Mouse (Mus musculus) regulatory T cell (primary cell): Measurements from ENCODE around the gene Chchd5.

ENCODE experiments used
- in situ Hi-C: fragments of 300-600 bp; cut with MboI, MseI; formaldehyde crosslinking; loops from one replicate; pipeline ENCODE4 v1.15.1; 2025; ENCODE audit warnings: high pct_unique_total_duplicates

Gene Chchd5

GRCm38 (mm10) chr2:129150386-129150785 is 20.9 kb downstream of the Chchd5 start:
- in situ Hi-C loops = no loop called here

DNA sequence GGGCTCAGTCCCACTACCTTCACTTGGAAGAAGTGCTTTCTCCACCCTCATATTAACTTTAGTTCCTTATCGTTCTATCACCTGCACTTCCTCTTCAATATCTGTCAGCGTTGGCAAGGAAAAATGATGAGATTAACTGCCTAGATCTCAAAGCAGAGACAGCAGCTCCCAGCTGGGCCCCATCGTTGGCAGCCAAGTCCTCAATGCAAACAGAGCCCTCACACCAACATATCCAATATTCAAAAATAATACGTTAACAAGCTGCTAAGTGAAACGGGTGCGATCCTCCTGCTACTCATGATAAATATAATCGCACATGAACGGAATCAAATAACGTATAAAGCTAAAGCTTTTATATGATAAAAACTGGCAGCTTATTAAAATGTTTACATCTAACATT is 21.6 kb downstream of the Chchd5 start:
- in situ Hi-C loops = no loop called here

DNA sequence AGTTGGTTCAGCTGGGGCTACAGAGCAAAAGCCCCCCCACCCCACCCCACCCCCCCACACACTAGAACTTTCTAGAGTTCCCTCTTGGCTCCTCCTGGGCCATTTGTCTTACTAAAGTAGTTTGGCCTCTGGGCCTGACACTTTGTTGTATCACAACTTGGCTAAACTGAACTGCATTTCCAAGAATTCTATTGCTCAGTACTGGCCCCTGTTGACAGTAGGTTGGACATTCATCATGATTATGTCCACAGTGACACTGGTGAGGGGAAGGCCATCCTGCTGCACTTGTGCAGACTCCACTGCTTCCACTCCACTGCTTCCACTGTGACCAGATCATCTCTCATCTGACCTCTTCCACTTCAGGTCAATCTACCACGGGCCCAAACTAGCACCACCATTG is 23.3 kb downstream of the Chchd5 start:
- in situ Hi-C loops = no loop called here

DNA sequence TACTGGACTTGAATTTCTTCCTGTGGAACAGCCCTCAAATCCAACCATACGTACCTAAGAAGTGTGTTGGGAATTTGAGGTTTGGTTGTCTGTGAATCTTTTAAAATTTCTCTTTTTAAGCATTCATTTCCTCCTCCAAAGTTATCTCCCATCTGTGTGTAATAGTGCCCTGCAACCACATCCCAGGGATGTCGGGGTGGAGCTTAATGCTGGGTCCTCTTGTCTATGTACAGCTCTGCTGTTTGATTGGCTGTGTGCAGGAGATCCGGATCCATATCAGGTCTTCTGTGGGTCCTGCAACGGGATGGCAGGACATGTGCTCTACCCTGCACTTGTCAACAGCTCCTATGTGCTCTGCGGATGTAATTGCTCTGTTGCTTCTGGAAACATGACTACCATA is 35.3 kb downstream of the Chchd5 start:
- in situ Hi-C loops = loop anchor here (5.0 kb wide), 1 partner anchor 52 kb away; no protein-coding TSS in a partner anchor

GRCm38 (mm10) chr2:129166466-129167463 is 37.3 kb downstream of the Chchd5 start:
- in situ Hi-C loops = loop anchor here (5.0 kb wide), 1 partner anchor 51 kb away; no protein-coding TSS in a partner anchor

DNA sequence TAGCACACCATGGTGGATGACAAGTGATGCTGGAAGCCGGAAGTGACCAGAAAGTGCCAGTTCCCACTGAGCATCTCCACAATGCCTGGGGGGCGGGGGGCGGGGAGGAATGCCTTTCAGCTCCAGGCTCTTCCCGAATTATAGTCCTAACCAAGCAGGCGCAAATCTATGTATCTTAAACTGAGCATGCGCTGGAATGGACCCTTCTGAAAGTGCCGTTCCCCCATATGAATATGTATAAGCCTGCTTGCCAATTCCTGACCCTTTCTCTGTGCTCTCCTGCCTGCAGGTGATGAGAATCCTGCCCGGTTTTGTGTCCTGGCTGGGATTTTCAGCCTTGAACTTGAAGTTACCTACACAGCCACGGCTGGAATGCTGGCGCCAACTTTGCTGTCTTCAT is 43.9 kb downstream of the Chchd5 start:
- in situ Hi-C loops = no loop called here

- in situ Hi-C loops = no loop called here
Measured at GRCm38 (mm10) chr2:129174474-129174873, 45.0 kb downstream of the Chchd5 start.

DNA sequence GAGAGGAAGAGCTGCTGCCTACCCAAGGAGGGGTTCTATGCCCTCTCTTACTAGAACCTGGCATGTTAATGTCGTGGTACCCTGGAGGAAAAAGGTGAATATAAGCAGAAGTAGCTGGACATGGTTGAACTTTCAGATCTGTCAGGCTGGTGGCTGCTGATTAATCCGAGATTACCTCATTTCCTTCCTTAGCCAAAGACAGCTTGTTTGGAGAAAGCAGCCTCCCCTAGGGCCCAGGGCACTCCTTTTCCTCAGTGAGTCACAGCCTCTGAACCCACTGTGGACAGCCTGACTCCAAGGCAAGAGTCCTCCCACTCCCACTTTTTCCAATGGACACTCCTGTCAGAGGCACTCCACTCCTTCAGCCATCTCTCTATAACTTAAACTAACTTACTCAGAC is 46.1 kb downstream of the Chchd5 start:
- in situ Hi-C loops = loop anchor here (25.0 kb wide), 2 partner anchors 1012 to 2012 kb away; partner anchors contain the start of genes Cdc25b, Cenpb, Snrpb and Spef1

DNA sequence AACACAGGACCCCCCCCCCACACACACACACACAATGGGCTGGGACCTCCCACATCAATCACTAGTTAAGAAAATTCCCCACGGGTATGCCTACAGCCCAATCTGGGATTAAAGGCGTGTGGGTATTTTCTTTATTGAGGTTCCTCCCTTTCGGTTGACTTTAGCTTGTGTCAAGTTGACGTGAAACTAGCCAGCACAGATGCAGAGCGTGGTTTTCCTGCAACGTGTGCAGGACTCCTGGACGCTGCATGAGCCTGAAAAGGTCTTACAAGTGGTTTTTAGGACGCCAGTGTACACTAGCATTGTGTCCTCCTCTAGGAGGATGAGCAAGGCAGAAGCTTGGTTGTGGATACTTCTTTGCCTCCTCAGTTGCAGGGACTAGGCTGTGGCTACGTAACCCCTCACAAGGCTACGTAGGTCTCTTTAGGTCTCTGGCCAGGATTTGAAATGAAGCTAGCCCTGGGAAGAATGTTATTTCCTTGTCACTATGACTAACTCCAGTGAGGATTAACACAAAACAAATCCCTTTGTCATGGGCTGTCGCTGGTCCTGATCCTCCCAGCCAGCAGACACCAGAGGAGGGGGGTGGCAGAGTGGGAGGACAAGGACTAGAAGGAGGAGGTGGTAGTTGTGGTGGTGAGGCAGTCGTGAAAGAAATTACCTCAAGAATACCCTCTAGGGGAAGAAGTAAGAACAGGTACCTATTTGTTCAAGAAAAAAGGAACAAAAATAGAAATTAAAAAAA is 47.3 kb downstream of the Chchd5 start:
- in situ Hi-C loops = loop anchor here (25.0 kb wide), 2 partner anchors 1010 to 2010 kb away; partner anchors contain the start of genes Cdc25b, Cenpb, Snrpb and Spef1

- in situ Hi-C loops = loop anchor here (25.0 kb wide), 2 partner anchors 1010 to 2010 kb away; partner anchors contain the start of genes Cdc25b, Cenpb, Snrpb and Spef1
Measured at GRCm38 (mm10) chr2:129177661-129178060, 48.2 kb downstream of the Chchd5 start.

DNA sequence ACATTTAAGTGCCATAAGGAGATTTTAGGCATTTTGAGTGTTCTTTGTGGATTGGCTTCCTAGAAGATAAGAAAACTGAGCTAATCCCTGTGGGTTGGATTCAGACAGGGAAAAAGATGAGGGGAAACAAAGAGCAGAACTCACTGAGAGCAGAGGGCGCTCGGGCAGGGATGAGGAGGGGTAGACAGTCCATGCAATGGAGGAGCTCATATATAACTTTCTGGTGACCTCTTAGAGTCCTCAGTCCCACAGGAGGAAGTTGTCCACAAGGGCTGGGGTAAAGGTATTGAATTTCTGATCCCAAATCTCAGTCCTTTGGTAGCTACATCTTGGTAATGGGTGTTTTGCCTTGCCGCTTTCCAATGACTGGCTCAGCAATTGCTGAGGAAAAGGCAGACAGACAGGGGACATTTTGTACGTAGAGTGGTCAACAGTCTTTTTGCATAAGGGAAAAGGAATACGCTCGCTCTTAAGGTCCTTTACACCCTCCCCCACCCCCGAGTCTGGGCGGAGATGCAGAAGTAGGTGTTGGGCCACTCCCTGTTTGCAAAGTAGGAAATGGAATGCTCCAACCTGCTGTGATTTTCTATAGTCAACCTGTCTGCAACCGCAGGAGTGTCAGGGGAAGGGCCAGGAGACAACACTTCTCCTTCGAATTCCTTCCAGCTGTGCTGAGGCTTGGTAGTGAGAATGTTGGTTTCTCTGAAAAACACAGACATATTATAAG is 48.8 kb downstream of the Chchd5 start:
- in situ Hi-C loops = loop anchor here (25.0 kb wide), 2 partner anchors 1009 to 2009 kb away; partner anchors contain the start of genes Cdc25b, Cenpb, Snrpb and Spef1

DNA sequence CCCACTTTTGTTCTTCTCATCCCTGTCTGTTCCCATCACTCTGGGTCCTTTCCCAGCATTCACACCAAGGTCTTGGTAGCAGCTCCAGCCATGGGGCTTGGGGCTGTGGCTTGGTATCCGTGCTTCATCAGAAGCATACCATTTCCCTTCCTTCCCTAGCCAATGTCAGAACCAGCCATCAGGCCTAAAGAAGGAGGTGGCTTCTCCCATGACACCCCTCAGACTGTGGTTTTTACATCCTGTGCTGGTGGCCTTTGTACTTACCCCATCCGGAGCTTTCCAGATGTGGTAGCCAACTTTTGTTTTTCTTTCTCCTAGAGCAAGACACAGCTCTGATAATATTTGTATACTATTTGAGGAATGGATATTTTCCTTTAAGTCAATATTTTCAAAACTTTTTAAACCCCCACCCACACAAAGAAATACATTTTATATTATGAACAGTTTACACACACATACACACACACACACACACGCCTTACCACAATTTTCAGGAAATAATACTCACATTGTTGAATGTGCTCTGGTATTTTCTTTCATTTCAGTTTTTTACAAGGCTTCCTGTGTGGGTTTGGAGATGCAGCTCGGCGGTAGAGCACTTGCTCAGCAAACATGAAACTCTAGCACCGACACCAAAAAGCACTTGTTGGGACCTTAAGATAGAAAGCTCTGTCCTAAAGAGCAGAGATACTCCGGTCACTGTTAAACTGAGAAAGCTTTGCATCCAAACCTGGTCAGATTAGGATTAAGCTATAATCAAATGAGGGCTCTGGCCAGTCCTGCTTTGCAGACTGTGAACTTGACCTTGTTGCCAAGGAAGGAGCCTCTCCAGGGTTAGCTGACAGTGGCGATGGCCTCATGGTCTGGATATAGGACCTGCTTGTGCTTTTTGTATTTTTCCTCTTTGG is 50.7 kb downstream of the Chchd5 start:
- in situ Hi-C loops = loop anchor here (10.0 to 25.0 kb wide), 3 partner anchors 1007 to 2007 kb away; partner anchors contain the start of genes Cdc25b, Cenpb, Snrpb and Spef1

- in situ Hi-C loops = loop anchor here (10.0 to 25.0 kb wide), 3 partner anchors 1006 to 2006 kb away; partner anchors contain the start of genes Cdc25b, Cenpb, Snrpb and Spef1
Measured at GRCm38 (mm10) chr2:129181509-129181908, 52.0 kb downstream of the Chchd5 start.

GRCm38 (mm10) chr2:129182412-129182811 is 52.9 kb downstream of the Chchd5 start:
- in situ Hi-C loops = loop anchor here (10.0 to 25.0 kb wide), 3 partner anchors 1005 to 2005 kb away; partner anchors contain the start of genes Cdc25b, Cenpb, Snrpb and Spef1

GRCm38 (mm10) chr2:129183561-129184031 is 54.1 kb downstream of the Chchd5 start:
- in situ Hi-C loops = loop anchor here (10.0 to 25.0 kb wide), 3 partner anchors 1004 to 2004 kb away; partner anchors contain the start of genes Cdc25b, Cenpb, Snrpb and Spef1
